Mouse (Mus musculus) CD4-positive, CD25-positive, alpha-beta regulatory T cell, adult 9 weeks (primary cell): ENCODE measurements around the gene Cd300ld5. TPM values are rescaled to one million over a fixed set of nuclear protein-coding genes. Genes with fewer than 3 reads are reported as not detected.

Experiments used
- polyA plus RNA-seq: library from polyadenylated mRNA; unstranded; fragments of 100-300 nt; shearing (Covaris generic); gene quantifications from one replicate; pipeline ENCODE4 v1.2.1, GENCODE M21; 2017

The Cd300ld5 gene
- polyA plus RNA-seq: not detected

DNA sequence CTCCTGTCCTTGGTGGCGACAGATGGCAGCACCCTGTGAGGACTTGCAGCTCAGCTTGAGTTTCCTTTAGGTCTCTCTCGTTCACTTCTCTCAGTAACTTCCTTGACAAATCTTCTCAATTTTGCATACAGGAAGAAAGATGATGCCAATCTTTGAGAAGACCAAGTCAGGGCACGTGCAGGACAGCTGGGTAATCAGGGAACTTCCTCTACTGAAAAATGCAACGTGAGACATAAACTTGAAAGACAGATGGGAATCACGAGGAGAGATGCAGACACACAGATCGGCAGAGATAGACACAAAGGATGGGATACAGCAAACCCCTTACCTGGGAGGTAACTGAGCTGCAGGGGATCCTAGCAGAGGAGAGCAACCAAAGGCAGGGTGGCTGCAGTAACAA, at the start of gene Cd300ld5:
Cd300ld5 (minus strand) TSS at position 101 of the 400 bp plus-strand sequence.

GRCm38 (mm10) chr11:115062077-115062476, 24.5 kb upstream of the Cd300ld5 start, which contains the start of gene Cd300e:
TSS of gene Cd300e (minus strand) at chr11:115062177.

GRCm38 (mm10) chr11:115048259-115048658, 10.7 kb upstream of the Cd300ld5 start, which contains the start of gene Cd300ld3:
TSS of gene Cd300ld3 (minus strand) at chr11:115048409.

GRCm38 (mm10) chr11:115026912-115027311, 10.7 kb downstream of the Cd300ld5 start, which contains the start of gene Cd300ld4:
TSS of gene Cd300ld4 (minus strand) at chr11:115027012.

GRCm38 (mm10) chr11:115016093-115016492, 21.5 kb downstream of the Cd300ld5 start, which contains the start of gene Cd300ld2:
TSS of gene Cd300ld2 (minus strand) at chr11:115016193.

DNA sequence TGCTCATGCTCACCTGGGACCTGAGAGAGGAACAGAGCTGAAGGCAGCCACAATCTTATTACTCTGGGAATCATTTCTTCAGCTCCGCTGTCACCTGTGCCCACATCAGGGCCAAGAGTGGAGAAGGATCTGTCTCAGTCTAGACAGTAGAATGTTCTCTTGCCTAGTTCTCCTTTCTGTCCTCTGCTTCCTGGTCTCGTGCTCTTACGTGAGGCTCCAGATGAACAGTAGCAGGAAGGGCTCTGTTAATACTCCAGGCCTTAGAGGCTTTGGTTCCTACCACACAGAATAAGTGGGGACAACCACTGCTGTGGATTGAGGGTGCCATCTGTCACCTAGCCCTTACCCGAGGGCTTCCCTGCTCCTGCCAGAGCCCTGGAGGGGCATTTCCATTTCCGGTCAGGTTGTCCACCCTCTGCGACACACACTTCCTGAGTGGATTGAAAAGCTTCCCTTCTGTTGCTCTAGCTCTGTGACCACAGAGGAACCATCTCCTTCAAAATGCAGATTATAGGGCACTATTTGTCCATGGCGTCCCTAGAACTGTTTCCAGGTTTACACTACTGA, 36.0 kb downstream of the Cd300ld5 start, which contains the start of gene Cd300c2:
Cd300c2 (minus strand) TSS at position 407 of the 567 bp plus-strand sequence.

GRCm38 (mm10) chr11:114989793-114990192, 47.8 kb downstream of the Cd300ld5 start, which contains the start of gene Cd300ld:
TSS of gene Cd300ld (minus strand) at chr11:114989922.

Other genes starting within 250 kb of the Cd300ld5 start
- gene Btbd17, start 241.8 kb downstream of the Cd300ld5 start, polyA plus RNA-seq: not detected
- not detected for gene Gpr142, start 238.8 kb downstream of the Cd300ld5 start, polyA plus RNA-seq
- gene Gprc5c, start 186.6 kb downstream of the Cd300ld5 start, polyA plus RNA-seq: 0.21 TPM
- gene Cd300a, start 147.7 kb downstream of the Cd300ld5 start, polyA plus RNA-seq: 0.41 TPM
- not detected for gene Cd300lb, start 103.4 kb downstream of the Cd300ld5 start, polyA plus RNA-seq
- gene Cd300c, start 68.6 kb downstream of the Cd300ld5 start, polyA plus RNA-seq: not detected
- gene Cd300ld, start 47.8 kb downstream of the Cd300ld5 start, polyA plus RNA-seq: not detected
- 0.30 TPM for gene Cd300c2, start 35.9 kb downstream of the Cd300ld5 start, polyA plus RNA-seq
- gene Cd300ld2, start 21.6 kb downstream of the Cd300ld5 start, polyA plus RNA-seq: not detected
- not detected for gene Cd300ld4, start 10.8 kb downstream of the Cd300ld5 start, polyA plus RNA-seq
- not detected for gene Cd300ld3, start 10.6 kb upstream of the Cd300ld5 start, polyA plus RNA-seq
- not detected for gene Cd300e, start 24.4 kb upstream of the Cd300ld5 start, polyA plus RNA-seq
- gene Rab37, start 53.7 kb upstream of the Cd300ld5 start, polyA plus RNA-seq: 238 TPM
- 0.58 TPM for gene Cd300lf, start 96.2 kb upstream of the Cd300ld5 start, polyA plus RNA-seq
- gene Slc9a3r1, start 125.6 kb upstream of the Cd300ld5 start, polyA plus RNA-seq: 407 TPM
- 16.5 TPM for gene Tmem104, start 149.7 kb upstream of the Cd300ld5 start, polyA plus RNA-seq
- 14.4 TPM for gene Nat9, start 150.1 kb upstream of the Cd300ld5 start, polyA plus RNA-seq
- gene Grin2c, start 229.5 kb upstream of the Cd300ld5 start, polyA plus RNA-seq: not detected
- gene Fdxr, start 239.3 kb upstream of the Cd300ld5 start, polyA plus RNA-seq: 44.7 TPM